Mouse (Mus musculus): Measurements from ENCODE around the gene Mpp3. TPM values are rescaled to one million over a fixed set of nuclear protein-coding genes. Genes with fewer than 3 reads are reported as not detected.

Mpp3 gene
- polyA plus RNA-seq, 1 experiment from 2014 or later = 3.5 TPM

DNA sequence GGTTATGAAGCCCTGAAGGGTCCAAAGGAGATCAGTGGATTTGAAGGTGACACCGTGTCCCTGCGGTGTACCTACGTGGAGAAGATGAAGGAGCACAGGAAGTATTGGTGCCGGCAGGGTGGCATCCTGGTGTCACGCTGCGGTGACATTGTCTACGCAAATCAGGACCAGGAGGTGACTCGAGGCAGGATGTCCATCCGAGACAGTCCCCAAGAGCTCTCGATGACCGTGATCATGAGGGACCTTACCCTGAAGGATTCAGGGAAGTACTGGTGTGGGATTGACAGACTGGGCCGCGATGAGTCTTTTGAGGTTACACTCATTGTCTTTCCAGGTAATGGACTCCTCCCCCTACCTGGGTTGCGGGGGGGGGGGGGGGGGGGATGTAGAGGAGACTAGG, 14.7 kb upstream of the Mpp3 start:
- Histone ChIP-seq H3K36me3 (ENCODE audit: insufficient read depth, low read length) (no peaks in the 10 kb centered on the region), H3K9ac (ENCODE audit: low read depth, low read length) (no peak overlapping the region), H3K4me2 (ENCODE audit: low read length) (no peak overlapping the region), H3K4me1 (replicated peaks; ENCODE audit: insufficient read depth, low read length) (0 out of 2 replicates have a peak, but pooled peaks cover 4% of the 10 kb centered on the region), H3K27ac (no peak overlapping the region), H3K9me3 (replicated peaks; ENCODE audit: low read length) (no peaks in the 10 kb centered on the region), H3K27me3 (ENCODE audit: insufficient read depth, low read length) (peaks cover 1% of the 10 kb centered on the region; the same call in 1 of the 2 replicates), H3K4me3 (replicated peaks; ENCODE audit: low read depth, low read length) (no peak overlapping the region)
- no peak for DNase-seq (ENCODE audit: low spot score)
- no peak for TF ChIP-seq CTCF (IDR thresholded peaks at IDR 0.05; ENCODE audit: low read depth)
- 93% methylated on average over 13 of the region's 14 CpGs for WGBS
- no peak for ATAC-seq (replicated peaks; ENCODE audit: low FRiP score, low read depth)

DNA sequence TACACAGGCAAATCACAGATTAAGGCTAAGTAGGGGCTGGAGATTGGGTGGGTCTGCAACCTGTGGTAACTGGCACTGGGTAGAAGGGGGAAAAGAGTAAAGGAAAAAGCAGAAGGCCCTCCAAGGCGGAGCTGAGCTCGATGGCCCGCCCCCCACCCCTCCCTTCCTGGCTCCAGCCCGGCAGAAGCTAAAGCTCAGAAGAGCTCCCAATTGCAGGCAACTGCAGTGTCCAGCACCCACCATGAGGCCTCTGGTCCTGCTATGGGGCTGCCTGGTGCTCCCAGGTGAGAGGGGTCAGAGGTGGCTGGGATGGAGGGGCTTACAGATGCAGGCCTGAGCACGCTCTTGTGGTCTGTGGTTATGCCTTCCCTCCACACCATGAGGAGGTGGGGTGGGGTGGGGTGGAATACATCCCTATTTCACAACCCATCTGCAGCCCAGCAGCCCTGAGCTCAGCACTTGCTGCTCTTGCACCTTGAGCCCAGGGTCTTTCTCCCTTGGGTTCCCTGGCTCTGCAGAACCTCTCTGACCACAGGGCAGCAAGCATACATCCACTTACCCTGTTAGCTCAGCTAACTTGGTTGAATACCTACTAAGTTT, 13.2 kb upstream of the Mpp3 start, which contains the start of gene Cd300lg:
Cd300lg (plus strand) TSS at position 160 of the 600 bp plus-strand sequence.
- ATAC-seq (replicated peaks; ENCODE audit: low FRiP score, low read depth) = no peak
- Histone ChIP-seq H3K27me3 (ENCODE audit: insufficient read depth, low read length) (peaks cover 2% of the 10 kb centered on the region; the same call in 1 of the 2 replicates), H3K9ac (ENCODE audit: low read depth, low read length) (no peak within 1 kb of the TSS), H3K36me3 (ENCODE audit: insufficient read depth, low read length) (no peaks in the 10 kb centered on the region), H3K4me3 (replicated peaks; ENCODE audit: low read depth, low read length) (no peak within 1 kb of the TSS), H3K4me2 (ENCODE audit: low read length) (no peak within 1 kb of the TSS), H3K4me1 (replicated peaks; ENCODE audit: insufficient read depth, low read length) (0 out of 2 replicates have a peak, but pooled peaks cover 4% of the 10 kb centered on the region), H3K27ac (no peak within 1 kb of the TSS), H3K9me3 (replicated peaks; ENCODE audit: low read length) (no peaks in the 10 kb centered on the region)
- no peak for TF ChIP-seq CTCF (IDR thresholded peaks at IDR 0.05; ENCODE audit: low read depth)
- DNase-seq (ENCODE audit: low spot score) = no peak
- WGBS = 55% methylated on average over 5 of the region's 5 CpGs

DNA sequence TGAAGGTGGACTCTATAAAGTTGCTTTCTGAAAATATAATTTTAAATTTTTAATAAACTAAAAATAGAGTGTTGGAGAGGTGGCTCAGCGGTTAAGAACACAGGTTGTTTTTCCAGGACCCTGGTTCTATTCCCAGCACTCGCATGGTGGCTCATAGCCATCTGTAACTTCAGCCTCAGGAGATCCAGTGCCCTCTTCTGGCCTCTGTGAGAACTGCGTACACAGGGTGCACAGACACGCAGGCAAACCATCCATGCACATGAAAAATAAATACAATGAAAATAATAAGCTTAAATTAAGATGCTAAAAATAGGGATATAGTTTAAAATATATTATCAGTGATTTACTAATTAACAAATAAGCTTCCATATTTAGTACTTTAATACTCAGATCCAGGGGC, 12.4 kb upstream of the Mpp3 start:
- WGBS = 65% methylated on average over 4 of the region's 4 CpGs
- Histone ChIP-seq H3K4me3 (replicated peaks; ENCODE audit: low read depth, low read length) (no peak overlapping the region), H3K9me3 (replicated peaks; ENCODE audit: low read length) (no peaks in the 10 kb centered on the region), H3K4me1 (replicated peaks; ENCODE audit: insufficient read depth, low read length) (0 out of 2 replicates have a peak, but pooled peaks cover 4% of the 10 kb centered on the region), H3K27me3 (ENCODE audit: insufficient read depth, low read length) (peaks cover 2% of the 10 kb centered on the region; the same call in 1 of the 2 replicates), H3K4me2 (ENCODE audit: low read length) (no peak overlapping the region), H3K27ac (no peak overlapping the region), H3K9ac (ENCODE audit: low read depth, low read length) (no peak overlapping the region), H3K36me3 (ENCODE audit: insufficient read depth, low read length) (no peaks in the 10 kb centered on the region)
- no peak; the same call in 1 of the 2 replicates for TF ChIP-seq CTCF (IDR thresholded peaks at IDR 0.05; ENCODE audit: low read depth)
- no peak for DNase-seq (ENCODE audit: low spot score)
- ATAC-seq (replicated peaks; ENCODE audit: low FRiP score, low read depth) = no peak

DNA sequence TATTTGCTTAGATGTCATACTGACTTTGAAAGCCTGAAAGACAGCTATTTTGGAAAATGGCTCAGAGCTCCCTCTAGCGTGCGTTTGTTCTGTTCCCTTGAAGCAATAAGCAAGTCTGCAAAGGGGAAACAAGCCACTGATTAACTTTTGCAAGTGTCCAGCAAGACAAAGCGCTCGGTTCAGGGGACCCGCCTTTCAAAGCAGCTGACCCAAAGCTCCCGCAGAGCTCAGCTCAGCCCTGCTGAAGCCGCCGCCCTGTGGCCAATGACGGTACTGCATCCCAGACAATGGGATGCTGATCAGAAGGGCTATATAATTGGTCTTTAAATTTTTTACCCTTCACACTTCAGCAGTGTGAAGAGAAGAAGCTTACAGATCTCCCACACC, 11.9 kb upstream of the Mpp3 start:
- DNase-seq (ENCODE audit: low spot score) (peak; percentile 99), ATAC-seq (replicated peaks; ENCODE audit: low FRiP score, low read depth) (peak; percentile 87)
- Histone ChIP-seq H3K27me3 (ENCODE audit: insufficient read depth, low read length) (peaks cover 2% of the 10 kb centered on the region; the same call in 1 of the 2 replicates), H3K4me1 (replicated peaks; ENCODE audit: insufficient read depth, low read length) (0 out of 2 replicates have a peak, but pooled peaks cover 4% of the 10 kb centered on the region), H3K36me3 (ENCODE audit: insufficient read depth, low read length) (no peaks in the 10 kb centered on the region), H3K27ac (no peak overlapping the region), H3K9me3 (replicated peaks; ENCODE audit: low read length) (no peaks in the 10 kb centered on the region), H3K4me2 (ENCODE audit: low read length) (no peak overlapping the region), H3K4me3 (replicated peaks; ENCODE audit: low read depth, low read length) (no peak overlapping the region), H3K9ac (ENCODE audit: low read depth, low read length) (no peak overlapping the region)
- 0% methylated on average over 9 of the region's 9 CpGs for WGBS
- TF ChIP-seq CTCF (IDR thresholded peaks at IDR 0.05; ENCODE audit: low read depth) = peak; percentile 90

DNA sequence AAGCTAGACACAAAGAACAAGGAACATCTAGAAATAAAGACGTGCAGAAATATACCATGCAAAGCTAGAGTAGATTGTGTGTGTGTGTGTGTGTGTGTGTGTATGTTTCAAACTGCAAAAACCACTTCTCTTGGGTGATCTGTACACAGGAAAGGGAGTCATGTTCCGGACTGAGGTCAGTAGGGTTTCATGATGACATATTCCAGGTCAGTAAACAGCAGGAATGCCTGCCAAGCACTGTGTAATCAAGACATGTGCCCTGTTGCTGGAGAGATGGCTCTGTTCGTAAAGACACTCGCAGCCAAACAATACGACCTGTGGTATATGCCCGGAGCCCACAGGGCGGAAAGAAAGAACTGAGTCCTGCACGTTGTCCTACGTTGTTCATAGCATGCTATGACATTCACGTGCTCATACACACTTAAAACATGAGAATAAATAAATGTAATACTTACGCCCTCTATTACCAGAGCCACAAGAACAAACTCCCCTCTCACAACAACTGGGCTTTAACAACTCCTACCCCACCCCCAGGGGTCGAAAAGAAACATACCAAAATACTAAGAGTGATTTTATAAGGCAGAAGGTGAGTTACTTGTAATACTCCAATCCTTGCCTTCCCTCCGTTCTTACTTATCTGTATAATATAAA, 11.4 kb upstream of the Mpp3 start:
- peak; percentile 57 for DNase-seq (ENCODE audit: low spot score)
- Histone ChIP-seq H3K4me3 (replicated peaks; ENCODE audit: low read depth, low read length) (no peak overlapping the region), H3K36me3 (ENCODE audit: insufficient read depth, low read length) (no peaks in the 10 kb centered on the region), H3K9ac (ENCODE audit: low read depth, low read length) (no peak overlapping the region), H3K4me1 (replicated peaks; ENCODE audit: insufficient read depth, low read length) (0 out of 2 replicates have a peak, but pooled peaks cover 4% of the 10 kb centered on the region), H3K4me2 (ENCODE audit: low read length) (no peak overlapping the region), H3K27ac (peak overlapping the region; percentile 47; the same call in 1 of the 2 replicates), H3K27me3 (ENCODE audit: insufficient read depth, low read length) (peaks cover 2% of the 10 kb centered on the region; the same call in 1 of the 2 replicates), H3K9me3 (replicated peaks; ENCODE audit: low read length) (no peaks in the 10 kb centered on the region)
- 52% methylated on average over 13 of the region's 13 CpGs for WGBS
- TF ChIP-seq CTCF (IDR thresholded peaks at IDR 0.05; ENCODE audit: low read depth) = no peak
- ATAC-seq (replicated peaks; ENCODE audit: low FRiP score, low read depth) = peak; percentile 48; the same call in 1 of the 2 replicates

DNA sequence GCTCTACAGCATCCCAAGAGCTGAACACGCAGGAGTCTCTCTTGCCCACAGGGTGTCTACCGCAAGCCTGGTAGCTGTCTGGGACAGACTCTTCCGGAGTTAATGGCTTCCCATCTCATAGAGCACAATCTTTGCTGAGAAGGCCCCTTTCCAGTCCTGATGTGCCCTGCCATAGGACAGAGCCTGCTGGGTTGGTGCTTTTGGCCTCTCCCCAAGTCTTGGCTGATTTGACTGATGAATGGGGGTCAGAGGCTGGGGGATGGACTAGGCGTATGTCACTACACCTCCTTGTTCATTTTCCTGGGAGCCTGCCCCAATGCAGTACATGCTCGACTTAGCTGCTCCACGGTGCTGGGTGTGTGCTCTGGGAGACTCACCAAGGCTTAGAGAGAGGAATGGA, 9.5 kb upstream of the Mpp3 start:
- 0 out of 2 replicates have a peak, but pooled peaks cover 4% of the 10 kb centered on the region for H3K4me1 ChIP-seq (replicated peaks; ENCODE audit: insufficient read depth, low read length)
- H3K36me3 ChIP-seq (ENCODE audit: insufficient read depth, low read length) = no peaks in the 10 kb centered on the region
- no peak overlapping the region for H3K4me2 ChIP-seq (ENCODE audit: low read length)
- DNase-seq (ENCODE audit: low spot score) = no peak
- WGBS = 76% methylated on average over 6 of the region's 6 CpGs
- no peak overlapping the region for H3K27ac ChIP-seq
- ATAC-seq (replicated peaks; ENCODE audit: low FRiP score, low read depth) = no peak
- H3K9ac ChIP-seq (ENCODE audit: low read depth, low read length) = no peak overlapping the region
- no peak overlapping the region for H3K4me3 ChIP-seq (replicated peaks; ENCODE audit: low read depth, low read length)
- H3K9me3 ChIP-seq (replicated peaks; ENCODE audit: low read length) = no peaks in the 10 kb centered on the region
- peaks cover 2% of the 10 kb centered on the region; the same call in 1 of the 2 replicates for H3K27me3 ChIP-seq (ENCODE audit: insufficient read depth, low read length)
- no peak for TF ChIP-seq CTCF (IDR thresholded peaks at IDR 0.05; ENCODE audit: low read depth)
